Mouse (Mus musculus) v-Abl transformed pro-B cells (cell line): ENCODE measurements around the gene Tada2a.

Experiments
- in situ Hi-C, 2 experiments: fragments of 400-800 bp; cut with MboI; formaldehyde crosslinking; loops; one replicate each; pipeline ENCODE4 v1.15.1; 2025; ENCODE audit not compliant: unreplicated experiment in 2 of 2

The Tada2a gene

GRCm38 (mm10) chr11:84128943-84129798 is at the start of gene Tada2a, which contains the start of gene Acaca:
Tada2a (minus strand) TSS chr11:84129600.
Acaca (plus strand) TSS chr11:84129672.
- in situ Hi-C loops: loop anchor here in 1 of 2 experiments (5.0 kb wide), 1 partner anchor 57 kb away; no protein-coding TSS in a partner anchor

- in situ Hi-C loops: no loop called here
These were observed 49.2 kb upstream of the Tada2a start for GRCm38 (mm10) chr11:84178571-84178970.

GRCm38 (mm10) chr11:84172539-84173435 is 43.4 kb upstream of the Tada2a start:
- in situ Hi-C loops: no loop called here

- in situ Hi-C loops: no loop called here
These were observed 39.4 kb upstream of the Tada2a start for GRCm38 (mm10) chr11:84168701-84169288.

- in situ Hi-C loops: no loop called here
These were observed 37.7 kb upstream of the Tada2a start, which contains the start of gene Gm11437 for GRCm38 (mm10) chr11:84167046-84167526. Gm11437 (minus strand) TSS chr11:84167476.

- in situ Hi-C loops: no loop called here
These were observed 35.2 kb upstream of the Tada2a start for GRCm38 (mm10) chr11:84164561-84164960.

- in situ Hi-C loops: no loop called here
These were observed 34.7 kb upstream of the Tada2a start for GRCm38 (mm10) chr11:84164123-84164522.

GRCm38 (mm10) chr11:84156535-84157262 is 27.3 kb upstream of the Tada2a start:
- in situ Hi-C loops: no loop called here

GRCm38 (mm10) chr11:84150884-84151283 is 21.5 kb upstream of the Tada2a start:
- in situ Hi-C loops: no loop called here

- in situ Hi-C loops: loop anchor here in 1 of 2 experiments (10.0 kb wide), 1 partner anchor 669 kb away; the partner anchor contains the start of gene Mrm1
These were observed 16.7 kb upstream of the Tada2a start for GRCm38 (mm10) chr11:84146081-84146480.

GRCm38 (mm10) chr11:84145201-84145798 is 15.9 kb upstream of the Tada2a start:
- in situ Hi-C loops: loop anchor here in 1 of 2 experiments (10.0 kb wide), 1 partner anchor 670 kb away; the partner anchor contains the start of gene Mrm1

- in situ Hi-C loops: loop anchor here in 1 of 2 experiments (10.0 kb wide), 1 partner anchor 673 kb away; the partner anchor contains the start of gene Mrm1
These were observed 12.4 kb upstream of the Tada2a start for GRCm38 (mm10) chr11:84141752-84142151.

- in situ Hi-C loops: loop anchor here in 1 of 2 experiments (10.0 kb wide), 1 partner anchor 332 kb away; no protein-coding TSS in a partner anchor
These were observed 7.1 kb upstream of the Tada2a start for GRCm38 (mm10) chr11:84136453-84136852.

- in situ Hi-C loops: loop anchor here in 1 of 2 experiments (5.0 to 10.0 kb wide), 2 partner anchors 330 to 683 kb away; partner anchors contain the start of gene Mrm1
These were observed 5.0 kb upstream of the Tada2a start for GRCm38 (mm10) chr11:84134331-84134860.

GRCm38 (mm10) chr11:84129799-84130185 is 392 bp upstream of the Tada2a start:
- in situ Hi-C loops: loop anchor here (5.0 to 10.0 kb wide), 3 partner anchors 57 to 688 kb away; partner anchors contain the start of gene Mrm1 (in 1 of the 2)

- in situ Hi-C loops: loop anchor here in 1 of 2 experiments (5.0 kb wide), 1 partner anchor 56 kb away; no protein-coding TSS in a partner anchor
These were observed 1.4 kb downstream of the Tada2a start for GRCm38 (mm10) chr11:84127977-84128376.

GRCm38 (mm10) chr11:84121051-84121956 is 8.1 kb downstream of the Tada2a start:
- in situ Hi-C loops: no loop called here
